Comparison of ENCODE assay signal across 11 mouse cellular contexts in the genomic region with DNA sequence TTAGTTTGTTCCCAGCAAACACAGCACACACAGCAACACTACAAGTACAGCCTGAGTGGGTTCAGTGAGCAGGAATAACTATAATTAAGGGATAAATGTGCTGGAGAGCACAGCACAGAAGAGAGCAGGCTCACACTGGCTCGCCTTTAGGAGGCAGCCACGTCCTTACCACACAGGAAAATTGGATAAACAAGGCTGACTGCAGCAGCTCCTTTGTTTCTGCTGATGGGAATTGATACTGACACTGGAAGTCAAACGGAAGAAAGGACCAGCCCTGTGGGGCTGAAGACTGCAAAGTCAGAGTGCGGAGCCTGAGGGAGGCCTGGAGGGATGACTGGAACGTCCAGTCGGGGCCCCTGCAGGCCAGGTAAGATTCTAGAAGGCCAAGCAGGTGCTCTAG. TPM values are rescaled to one million over a fixed set of nuclear protein-coding genes. Genes with fewer than 3 reads are reported as not detected.
DNase-seq lines count a peak whose midpoint lies in the region; ATAC-seq lines count a peak whose summit lies in the region.
"Had no signal": no experiment of that assay in that cellular context is flagged by ENCODE, and none has a peak within 500 bp of the region (broad histone marks: within the 10 kb centered on the region; RNA-seq: fewer than 3 reads in every experiment).

No protein-coding gene starts in this region.

- DNase-seq in heart, adult 8-10 months (ENCODE audit: low spot score), result no peak
- peak; percentile 33 for DNase-seq in embryonic facial prominence, embryonic 10.5 days (ENCODE audit: low spot score)
- no peak for DNase-seq in hindbrain, embryonic 14.5 days (ENCODE audit: low spot score)
- peak; percentile 53 for DNase-seq in midbrain, embryonic 14.5 days
- no peak for DNase-seq in c-Kit-positive CD71-positive TER-119-positive erythroid progenitor cells, embryonic 14.5 days (ENCODE audit: low spot score)
- DNase-seq in ovary, adult 18-20 months (ENCODE audit: low spot score), result no peak
- no peak for DNase-seq in cerebellum, adult 18-20 months
- DNase-seq: cerebellum, adult 9-10 months; kidney, postnatal 25 days; right cerebral cortex, postnatal 25 days had no signal

- peaks cover 25% of the 10 kb centered on the region for H3K36me3 ChIP-seq in heart, embryonic 15.5 days
- peaks cover 49% of the 10 kb centered on the region for H3K36me3 ChIP-seq in embryonic facial prominence, embryonic 10.5 days (replicated peaks)
- peaks cover 23% of the 10 kb centered on the region for H3K36me3 ChIP-seq in hindbrain, embryonic 14.5 days (replicated peaks; ENCODE audit: control insufficient read depth, insufficient read depth)
- H3K36me3 ChIP-seq in midbrain, embryonic 14.5 days (ENCODE audit: control insufficient read depth, insufficient read depth, low read length), result peaks cover 27% of the 10 kb centered on the region

- peak overlapping the region; percentile 23 for H3K4me3 ChIP-seq in heart, embryonic 15.5 days
- peak overlapping the region; percentile 98 for H3K4me3 ChIP-seq in embryonic facial prominence, embryonic 10.5 days
- peak overlapping the region; percentile 83 for H3K4me3 ChIP-seq in hindbrain, embryonic 14.5 days (replicated peaks; ENCODE audit: low read length)
- peak overlapping the region; percentile 95 for H3K4me3 ChIP-seq in midbrain, embryonic 14.5 days (replicated peaks; ENCODE audit: low read depth, low read length)

- peak overlapping the region; percentile 77; the same call in 1 of the 2 replicates for H3K4me2 ChIP-seq in heart, embryonic 15.5 days
- peak overlapping the region; percentile 75 for H3K4me2 ChIP-seq in hindbrain, embryonic 14.5 days (replicated peaks)
- H3K4me2 ChIP-seq in midbrain, embryonic 14.5 days (ENCODE audit: low read length), result peak overlapping the region; percentile 79

- H3K27ac ChIP-seq in heart, embryonic 15.5 days, result peak overlapping the region; percentile 55; the same call in 1 of the 2 replicates
- peak overlapping the region; percentile 51; the same call in 1 of the 2 replicates for H3K27ac ChIP-seq in embryonic facial prominence, embryonic 10.5 days (replicated peaks)
- H3K27ac ChIP-seq in hindbrain, embryonic 14.5 days, result peak overlapping the region; percentile 71
- peak overlapping the region; percentile 74 for H3K27ac ChIP-seq in midbrain, embryonic 14.5 days (replicated peaks; ENCODE audit: low read depth, low read length)

- WGBS in heart, embryonic 15.5 days, result 53% methylated on average over 6 of the region's 6 CpGs
- 54% methylated on average over 6 of the region's 6 CpGs for WGBS in embryonic facial prominence, embryonic 10.5 days
- 45% methylated on average over 6 of the region's 6 CpGs for WGBS in hindbrain, embryonic 14.5 days
- 45% methylated on average over 6 of the region's 6 CpGs for WGBS in midbrain, embryonic 14.5 days

- ATAC-seq in heart, embryonic 15.5 days (replicated peaks; ENCODE audit: insufficient number of reproducible peaks, insufficient read depth, low FRiP score, low read depth), result no peak
- no peak for ATAC-seq in hindbrain, embryonic 14.5 days (ENCODE audit: low FRiP score)
- ATAC-seq in midbrain, embryonic 14.5 days (ENCODE audit: low FRiP score, low TSS enrichment), result no peak

- peaks cover 28% of the 10 kb centered on the region for H3K4me1 ChIP-seq in heart, embryonic 15.5 days (replicated peaks)
- peaks cover 30% of the 10 kb centered on the region for H3K4me1 ChIP-seq in embryonic facial prominence, embryonic 10.5 days
- H3K4me1 ChIP-seq in hindbrain, embryonic 14.5 days (replicated peaks; ENCODE audit: control insufficient read depth, insufficient read depth, low read length), result peaks cover 28% of the 10 kb centered on the region
- H3K4me1 ChIP-seq in midbrain, embryonic 14.5 days (ENCODE audit: control insufficient read depth, insufficient read depth, low read length), result peaks cover 27% of the 10 kb centered on the region

- H3K27me3 ChIP-seq in heart, embryonic 15.5 days, result no peaks in the 10 kb centered on the region
- H3K27me3 ChIP-seq in embryonic facial prominence, embryonic 10.5 days (replicated peaks; ENCODE audit: low read depth, poor library complexity, severe bottlenecking), result no peaks in the 10 kb centered on the region
- no peaks in the 10 kb centered on the region for H3K27me3 ChIP-seq in hindbrain, embryonic 14.5 days (ENCODE audit: control insufficient read depth, insufficient read depth, low read length)
- H3K27me3 ChIP-seq in midbrain, embryonic 14.5 days (ENCODE audit: control insufficient read depth, insufficient read depth, low read length), result no peaks in the 10 kb centered on the region

- H3K9ac ChIP-seq in heart, embryonic 15.5 days, result peak overlapping the region; percentile 33
- peak overlapping the region; percentile 88 for H3K9ac ChIP-seq in hindbrain, embryonic 14.5 days
- H3K9ac ChIP-seq in midbrain, embryonic 14.5 days (replicated peaks; ENCODE audit: low read length), result peak overlapping the region; percentile 35; the same call in 1 of the 2 replicates

- H3K9me3 ChIP-seq in heart, embryonic 15.5 days (replicated peaks), result no peaks in the 10 kb centered on the region
- H3K9me3 ChIP-seq in embryonic facial prominence, embryonic 10.5 days, result no peaks in the 10 kb centered on the region
- H3K9me3 ChIP-seq in hindbrain, embryonic 14.5 days (ENCODE audit: control insufficient read depth, low read length), result no peaks in the 10 kb centered on the region
- no peaks in the 10 kb centered on the region for H3K9me3 ChIP-seq in midbrain, embryonic 14.5 days (ENCODE audit: control insufficient read depth, low read length)

RNA-seq across cellular contexts. Expression of a gene that starts 2.6 kb away (rescaled TPM):
- polyA plus RNA-seq in heart, embryonic 15.5 days (2015; fragmentation: Nextera tagmentation; extraction: Ambion mirVana), result 81.9 and 106 TPM in 2 replicates
- total RNA-seq in heart, adult 8-10 months (2022), result 10 to 100 TPM; 71.9 to 95.2 (median 81.1) TPM
- polyA plus RNA-seq in embryonic facial prominence, embryonic 10.5 days (2016; fragmentation: Nextera tagmentation; extraction: Ambion mirVana), result 231 and 251 TPM in 2 replicates
- 88.2 and 94.7 TPM in 2 replicates for polyA plus RNA-seq in hindbrain, embryonic 14.5 days (2014; fragmentation: Nextera tagmentation; extraction: Ambion mirVana)
- polyA plus RNA-seq in midbrain, embryonic 14.5 days (2014; fragmentation: Nextera tagmentation; extraction: Ambion mirVana), result 96.6 and 108 TPM in 2 replicates

RNA-seq across cellular contexts. Expression of a gene that starts 14.4 kb away (rescaled TPM):
- 10.4 and 13.0 TPM in 2 replicates for polyA plus RNA-seq in heart, embryonic 15.5 days (2015; fragmentation: Nextera tagmentation; extraction: Ambion mirVana)
- 1 to 10 TPM; 6.0 to 9.7 (median 8.9) TPM for total RNA-seq in heart, adult 8-10 months (2022)
- 1.5 and 2.2 TPM in 2 replicates for polyA plus RNA-seq in embryonic facial prominence, embryonic 10.5 days (2016; fragmentation: Nextera tagmentation; extraction: Ambion mirVana)
- polyA plus RNA-seq in hindbrain, embryonic 14.5 days (2014; fragmentation: Nextera tagmentation; extraction: Ambion mirVana), result 16.9 and 18.5 TPM in 2 replicates
- 12.3 and 16.2 TPM in 2 replicates for polyA plus RNA-seq in midbrain, embryonic 14.5 days (2014; fragmentation: Nextera tagmentation; extraction: Ambion mirVana)

RNA-seq across cellular contexts. Expression of a gene that starts 16.3 kb away (rescaled TPM):
- 1.2 and 2.0 TPM in 2 replicates for polyA plus RNA-seq in heart, embryonic 15.5 days (2015; fragmentation: Nextera tagmentation; extraction: Ambion mirVana)
- under 1 TPM; 0.23 to 0.50 (median 0.34) TPM for total RNA-seq in heart, adult 8-10 months (2022)
- 6.8 and 7.4 TPM in 2 replicates for polyA plus RNA-seq in embryonic facial prominence, embryonic 10.5 days (2016; fragmentation: Nextera tagmentation; extraction: Ambion mirVana)
- polyA plus RNA-seq in hindbrain, embryonic 14.5 days (2014; fragmentation: Nextera tagmentation; extraction: Ambion mirVana), result 6.1 and 9.4 TPM in 2 replicates
- polyA plus RNA-seq in midbrain, embryonic 14.5 days (2014; fragmentation: Nextera tagmentation; extraction: Ambion mirVana), result 9.9 and 10.8 TPM in 2 replicates

RNA-seq across cellular contexts. Expression of a gene that starts 32.6 kb away (rescaled TPM):
- 3.2 and 4.2 TPM in 2 replicates for polyA plus RNA-seq in heart, embryonic 15.5 days (2015; fragmentation: Nextera tagmentation; extraction: Ambion mirVana)
- 1 to 10 TPM; 2.4 to 3.8 (median 2.8) TPM for total RNA-seq in heart, adult 8-10 months (2022)
- polyA plus RNA-seq in embryonic facial prominence, embryonic 10.5 days (2016; fragmentation: Nextera tagmentation; extraction: Ambion mirVana), result 2.5 and 2.9 TPM in 2 replicates
- 1.5 and 2.5 TPM in 2 replicates for polyA plus RNA-seq in hindbrain, embryonic 14.5 days (2014; fragmentation: Nextera tagmentation; extraction: Ambion mirVana)
- polyA plus RNA-seq in midbrain, embryonic 14.5 days (2014; fragmentation: Nextera tagmentation; extraction: Ambion mirVana), result 0.73 and 1.2 TPM in 2 replicates

RNA-seq across cellular contexts. Expression of a gene that starts 35.1 kb away (rescaled TPM):
- polyA plus RNA-seq in heart, embryonic 15.5 days (2015; fragmentation: Nextera tagmentation; extraction: Ambion mirVana), result 25.1 and 35.1 TPM in 2 replicates
- total RNA-seq in heart, adult 8-10 months (2022), result 1 to 10 TPM; 7.1 to 8.1 (median 7.5) TPM
- 44.6 and 45.4 TPM in 2 replicates for polyA plus RNA-seq in embryonic facial prominence, embryonic 10.5 days (2016; fragmentation: Nextera tagmentation; extraction: Ambion mirVana)
- polyA plus RNA-seq in hindbrain, embryonic 14.5 days (2014; fragmentation: Nextera tagmentation; extraction: Ambion mirVana), result 11.3 and 13.1 TPM in 2 replicates
- polyA plus RNA-seq in midbrain, embryonic 14.5 days (2014; fragmentation: Nextera tagmentation; extraction: Ambion mirVana), result 8.3 and 12.2 TPM in 2 replicates

Comparison
In these comparisons a context has a peak if more than half of its experiments do, and no peak if none do; other contexts are left out.
1. H3K4me3 ChIP-seq: peak in every context shown above with its lines; median percentile 98 in embryonic facial prominence, embryonic 10.5 days; 95 in midbrain, embryonic 14.5 days; 83 in hindbrain, embryonic 14.5 days; 23 in heart, embryonic 15.5 days.
2. H3K9ac ChIP-seq: peak in every context shown above with its lines; median percentile 88 in hindbrain, embryonic 14.5 days; 35 in midbrain, embryonic 14.5 days; 33 in heart, embryonic 15.5 days.
3. DNase-seq: peak in embryonic facial prominence, embryonic 10.5 days (single experiment) and midbrain, embryonic 14.5 days (single experiment); none in heart, adult 8-10 months (single experiment), hindbrain, embryonic 14.5 days (single experiment), c-Kit-positive CD71-positive TER-119-positive erythroid progenitor cells, embryonic 14.5 days (single experiment), ovary, adult 18-20 months (single experiment) and cerebellum, adult 18-20 months (0 of 2).
4. Peak in every context shown above with its lines, with median percentiles within 50 percentile points of each other: H3K27ac ChIP-seq and H3K4me2 ChIP-seq.